Mouse (Mus musculus): Measurements from ENCODE around the gene Aamp.

Gene Aamp

DNA sequence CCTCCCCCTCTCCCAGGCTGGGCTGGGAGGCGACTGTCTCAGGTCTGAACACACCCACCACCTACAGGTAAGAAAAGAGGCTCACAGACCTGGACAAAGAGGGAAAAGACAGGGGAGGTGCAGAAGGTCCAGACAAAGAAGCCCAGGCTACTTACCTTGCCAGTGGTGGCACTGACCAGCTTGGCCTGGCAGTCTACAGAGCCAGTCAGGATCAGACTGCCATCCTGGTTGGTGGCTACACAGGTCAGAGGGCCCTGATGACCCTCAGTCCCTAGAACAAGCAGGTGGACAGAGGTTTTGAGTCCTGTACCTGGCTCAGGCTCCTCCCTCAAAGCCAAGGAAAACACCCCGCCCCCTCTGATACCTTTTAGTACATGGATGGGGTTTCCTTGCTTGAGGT lies 3.2 kb downstream of the Aamp start:
- no peak for DNase-seq

DNA sequence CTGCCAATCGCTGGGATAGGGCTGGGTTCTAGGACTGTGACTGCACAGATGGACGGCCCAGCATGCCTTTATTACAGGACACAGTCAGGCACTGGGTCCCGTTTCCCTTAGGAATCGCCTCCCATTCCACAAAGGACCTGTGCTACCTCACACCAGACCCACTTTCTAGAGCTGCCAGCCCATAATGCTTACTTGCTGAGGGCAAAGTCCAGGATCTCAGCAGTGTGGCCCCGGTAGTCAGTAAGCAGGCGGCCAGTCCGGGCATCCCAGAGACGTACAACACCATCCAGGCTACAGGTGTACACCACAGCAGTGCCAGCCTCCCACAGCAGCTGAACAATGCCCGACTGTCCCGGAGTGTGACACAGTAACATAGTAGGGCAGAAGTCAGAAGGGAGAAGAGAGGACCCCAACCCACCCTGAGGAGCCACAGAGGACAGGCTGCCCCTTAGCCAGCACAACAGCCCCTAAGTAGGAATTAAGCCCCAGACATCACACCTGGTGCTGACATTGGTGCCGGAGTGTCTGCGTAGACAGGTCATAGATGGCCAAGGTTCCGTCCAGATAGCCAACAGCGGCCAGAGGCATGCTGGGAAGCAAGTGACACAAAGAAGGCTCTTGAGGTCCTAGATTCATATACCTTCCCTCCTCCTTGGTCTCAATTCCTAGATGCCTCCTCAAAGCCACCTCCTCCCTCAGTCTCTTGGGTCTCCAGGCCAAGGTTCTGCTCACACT lies 3.8 kb downstream of the Aamp start:
- no peak for DNase-seq

DNA sequence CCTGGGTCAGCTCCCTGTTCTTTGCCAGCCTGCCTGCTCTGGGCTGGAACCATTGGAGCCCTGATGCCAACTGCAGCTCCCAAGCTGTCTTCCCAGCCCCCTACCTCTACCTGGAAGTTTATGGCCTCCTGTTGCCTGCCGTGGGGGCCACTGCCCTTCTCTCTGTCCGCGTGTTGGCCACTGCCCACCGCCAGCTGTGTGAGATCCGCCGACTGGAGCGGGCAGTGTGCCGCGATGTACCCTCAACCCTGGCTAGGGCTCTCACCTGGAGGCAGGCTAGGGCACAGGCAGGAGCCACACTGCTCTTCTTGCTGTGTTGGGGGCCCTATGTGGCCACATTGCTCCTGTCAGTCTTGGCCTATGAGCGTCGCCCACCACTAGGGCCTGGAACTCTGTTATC lies 5.5 kb downstream of the Aamp start:
- DNase-seq: no peak

DNA sequence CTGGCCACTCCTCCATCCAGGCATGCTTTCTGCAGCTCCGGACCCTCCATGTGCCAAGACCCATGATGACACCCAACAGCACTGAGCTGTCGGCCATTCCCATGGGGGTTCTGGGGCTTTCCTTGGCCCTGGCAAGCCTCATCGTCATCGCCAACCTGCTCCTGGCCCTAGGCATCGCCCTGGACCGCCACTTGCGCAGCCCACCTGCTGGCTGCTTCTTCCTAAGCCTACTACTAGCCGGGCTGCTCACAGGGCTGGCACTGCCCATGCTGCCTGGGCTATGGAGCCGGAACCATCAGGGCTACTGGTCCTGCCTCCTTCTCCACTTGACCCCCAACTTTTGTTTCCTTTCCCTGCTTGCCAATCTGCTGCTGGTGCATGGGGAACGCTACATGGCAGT lies 6.0 kb downstream of the Aamp start, which contains the start of gene Gpbar1:
Gpbar1 (plus strand) TSS at position 13 of the 400 bp plus-strand sequence.
- no peak for DNase-seq

- no peak for DNase-seq
Measured at GRCm38 (mm10) chr1:74277883-74278537, 6.5 kb downstream of the Aamp start.

DNA sequence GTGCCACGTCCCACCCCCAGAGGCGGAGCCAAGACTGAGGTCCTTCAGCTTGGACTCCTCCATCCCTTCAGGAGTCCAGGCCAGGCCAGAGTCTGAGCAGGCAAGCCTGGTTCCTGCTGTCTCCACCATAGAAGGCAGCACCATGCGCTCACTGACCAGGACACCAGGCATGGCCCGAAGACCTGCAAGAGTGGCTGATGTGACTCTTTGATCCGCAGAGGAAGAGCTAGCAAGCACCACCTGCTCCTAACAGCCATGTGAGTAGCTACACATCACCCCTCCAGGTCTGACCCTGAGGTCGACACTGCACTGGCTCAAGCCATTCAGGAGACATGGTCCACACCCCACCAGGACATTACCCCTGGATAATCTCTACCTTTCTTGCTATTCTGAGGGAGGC lies 7.5 kb downstream of the Aamp start:
- DNase-seq: no peak

GRCm38 (mm10) chr1:74275015-74275414 lies 9.5 kb downstream of the Aamp start:
- no peak for DNase-seq

- DNase-seq: no peak
Measured at GRCm38 (mm10) chr1:74271659-74272058, 12.9 kb downstream of the Aamp start.

DNA sequence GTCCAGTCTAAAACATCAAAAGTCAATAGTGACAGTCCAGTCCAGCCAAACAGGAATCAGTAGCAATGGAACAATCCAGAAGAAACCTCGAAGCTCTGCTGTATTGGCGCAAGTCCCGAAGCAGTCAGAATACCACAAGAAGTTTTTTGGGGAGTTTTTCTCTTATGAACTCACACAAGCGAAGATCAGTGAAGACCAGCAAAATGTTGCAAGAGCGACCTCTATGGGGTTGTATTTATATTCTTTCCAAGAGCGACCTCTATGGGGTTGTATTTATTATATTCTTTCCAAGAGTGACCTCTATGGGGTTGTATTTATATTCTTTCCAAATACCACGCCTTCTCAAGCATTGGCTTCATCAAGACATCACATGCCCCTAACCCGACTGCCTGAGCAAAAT lies 15.8 kb downstream of the Aamp start:
- DNase-seq: no peak

DNA sequence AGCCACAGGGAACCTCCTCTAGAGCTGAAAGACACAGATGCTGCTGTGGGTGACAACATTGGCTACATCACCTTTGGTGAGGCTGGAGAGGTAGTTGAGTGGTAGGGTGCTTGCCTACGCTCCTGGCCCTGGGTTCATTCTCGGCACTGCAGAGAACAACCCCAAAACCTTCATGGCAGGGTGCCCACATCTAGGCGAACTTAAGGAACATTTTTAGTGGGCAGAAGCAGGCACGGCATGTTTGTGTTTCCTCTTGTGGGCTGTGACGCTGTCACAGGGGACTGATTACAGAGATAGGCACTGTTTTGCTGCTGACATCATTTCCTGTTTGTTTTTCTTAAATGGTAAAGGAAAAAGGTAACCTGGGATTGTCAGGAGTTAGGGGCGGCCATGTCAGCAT lies 22.0 kb downstream of the Aamp start:
- DNase-seq: no peak

- DNase-seq: no peak
Measured at GRCm38 (mm10) chr1:74256782-74257181, 27.8 kb downstream of the Aamp start.

DNA sequence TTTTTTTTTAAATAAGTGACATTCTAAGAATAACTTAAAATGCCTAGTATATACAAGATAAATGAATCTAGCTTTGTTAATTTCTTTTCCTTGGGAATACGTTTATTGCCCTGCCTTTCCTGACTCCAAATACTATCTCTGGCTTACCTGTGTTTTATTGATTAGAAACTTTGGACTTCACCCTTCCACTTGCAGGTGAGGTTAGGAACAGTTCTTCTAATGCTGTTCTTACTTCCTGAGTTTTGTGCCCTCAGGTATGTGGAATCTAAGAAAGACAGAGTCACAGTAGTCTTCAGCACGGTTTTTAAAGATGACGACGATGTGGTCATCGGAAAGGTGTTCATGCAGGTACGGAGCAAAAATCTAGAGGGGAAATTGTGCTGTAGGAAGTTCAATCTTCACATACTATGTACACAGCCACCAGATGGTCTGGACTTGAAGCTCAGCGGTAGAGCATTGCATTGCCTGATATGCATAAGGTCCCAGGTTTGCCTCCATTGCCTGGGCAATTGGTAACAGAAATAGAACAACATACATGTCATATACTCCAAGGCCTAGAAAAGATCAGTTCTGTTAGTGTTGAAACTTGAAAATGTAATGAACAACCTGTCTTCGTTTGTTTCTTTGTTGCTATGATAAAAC lies 28.7 kb downstream of the Aamp start:
- DNase-seq: no peak

GRCm38 (mm10) chr1:74250096-74250495 lies 34.4 kb downstream of the Aamp start:
- DNase-seq: no peak

DNA sequence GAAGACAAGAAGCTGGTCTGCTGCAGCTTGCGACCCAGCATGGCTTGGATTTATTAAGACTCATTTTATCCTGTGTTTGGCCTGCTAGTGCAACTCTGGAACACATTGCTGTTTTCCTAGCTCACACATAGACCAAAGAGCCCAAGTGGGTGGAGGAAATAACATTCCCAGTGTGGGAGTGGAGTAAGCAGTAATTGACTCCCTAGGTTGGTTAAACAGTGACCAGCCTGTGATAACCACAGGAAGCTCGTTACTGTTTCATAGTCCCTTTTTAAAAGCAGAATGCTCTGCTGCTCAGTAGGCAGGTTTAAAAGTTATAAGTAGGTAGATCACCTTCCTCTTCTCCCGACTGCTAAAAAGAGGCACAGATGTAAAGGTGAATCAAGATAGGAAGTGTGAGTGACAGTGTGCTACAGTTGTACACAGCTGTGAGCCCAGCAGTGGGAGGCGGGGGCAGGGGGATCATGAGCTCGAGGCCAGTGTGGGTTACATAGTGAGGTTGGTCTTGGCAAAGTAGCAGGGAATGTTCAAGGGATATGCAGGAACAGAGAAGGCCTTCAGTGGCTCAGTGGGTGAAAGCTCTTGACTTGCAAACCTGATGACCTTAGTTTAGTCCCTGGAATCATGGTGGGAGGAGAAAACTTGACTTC lies 35.1 kb downstream of the Aamp start:
- peak; percentile 17 to 39 for DNase-seq

GRCm38 (mm10) chr1:74248799-74249198 lies 35.7 kb downstream of the Aamp start:
- DNase-seq: peak; percentile 33 to 52

GRCm38 (mm10) chr1:74245525-74245924 lies 39.0 kb downstream of the Aamp start:
- no peak for DNase-seq

- DNase-seq: no peak
Measured at GRCm38 (mm10) chr1:74240832-74241231, 43.7 kb downstream of the Aamp start.

- DNase-seq: no peak
Measured at GRCm38 (mm10) chr1:74240311-74240710, 44.2 kb downstream of the Aamp start.

GRCm38 (mm10) chr1:74239618-74240017 lies 44.9 kb downstream of the Aamp start:
- DNase-seq: peak; percentile 13 to 21

DNA sequence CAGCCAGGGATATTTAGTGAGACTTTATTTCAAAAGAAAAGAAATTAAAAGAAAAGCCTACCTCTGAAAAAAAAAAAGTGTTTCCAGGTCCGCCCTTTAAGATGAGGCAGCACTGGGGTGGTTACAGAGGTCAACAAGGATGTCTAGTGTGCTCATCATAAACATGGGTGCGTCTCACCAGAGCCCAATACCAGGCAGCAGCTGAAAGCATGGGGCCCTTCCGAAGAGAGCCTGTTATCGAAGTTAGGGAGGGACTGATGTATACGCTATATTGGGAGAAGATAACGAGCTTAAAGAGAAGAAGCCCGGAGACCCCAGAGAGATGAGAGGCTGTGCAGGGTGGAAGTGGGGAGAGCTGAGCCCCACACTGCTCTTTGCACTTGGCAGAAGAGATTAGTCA lies 45.4 kb downstream of the Aamp start:
- DNase-seq: no peak

- DNase-seq: no peak
Measured at GRCm38 (mm10) chr1:74238136-74238535, 46.4 kb downstream of the Aamp start.

DNA sequence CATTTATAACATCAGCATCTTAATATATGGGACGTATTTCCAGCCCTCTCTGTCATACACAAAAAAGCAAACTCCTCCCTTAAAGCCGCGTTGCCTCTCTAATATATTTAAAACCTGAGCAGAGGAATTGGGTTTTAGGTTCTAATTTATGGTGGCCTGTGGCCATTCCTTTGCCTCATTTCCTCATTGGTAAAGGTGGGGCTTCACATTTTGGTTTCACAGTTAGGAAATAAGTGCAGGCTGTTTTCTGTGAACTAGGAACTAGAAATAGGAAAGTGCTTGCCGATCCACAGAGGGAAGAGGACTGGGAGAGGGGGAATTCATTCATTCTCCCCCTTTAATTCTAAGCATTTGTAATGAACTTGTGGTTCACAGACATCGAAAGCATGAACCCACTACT lies 46.9 kb downstream of the Aamp start:
- no peak for DNase-seq

DNA sequence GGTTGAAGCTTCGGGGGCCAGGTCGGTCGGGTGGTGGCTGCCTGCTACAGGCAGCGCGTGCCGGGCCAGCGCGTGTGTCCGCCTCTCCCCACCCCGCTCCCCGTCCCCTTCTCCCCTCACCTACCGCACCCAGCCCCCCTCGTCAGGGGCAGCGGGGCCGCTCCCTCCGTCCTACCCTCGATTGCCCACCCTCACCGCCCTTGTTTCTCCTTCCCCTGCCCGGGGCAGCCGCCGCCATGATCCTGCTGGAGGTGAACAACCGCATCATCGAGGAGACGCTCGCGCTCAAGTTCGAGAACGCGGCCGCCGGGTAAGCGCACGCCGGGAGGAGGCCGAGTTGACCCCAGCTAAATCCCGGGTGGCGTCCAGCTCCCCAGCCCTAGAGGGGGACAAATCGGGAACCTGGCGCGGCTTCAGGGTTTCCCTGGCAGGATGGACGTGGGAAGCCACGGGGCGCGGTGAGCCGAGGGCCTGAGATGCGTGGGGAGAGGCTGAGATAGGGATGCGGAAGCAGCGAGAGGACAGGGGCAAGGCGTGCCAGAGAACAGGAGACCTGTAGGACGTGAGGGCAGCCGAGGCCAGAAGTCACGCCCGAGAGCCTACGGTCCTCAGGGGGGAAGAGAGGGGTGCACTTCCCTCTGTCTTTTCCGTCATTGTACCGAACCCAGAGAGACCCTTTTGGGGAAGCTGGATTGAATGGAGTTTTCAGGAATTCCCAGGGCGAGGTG lies 47.8 kb downstream of the Aamp start:
- DNase-seq: peak in 1 of 2 experiments; percentile 50

All from thymus, postnatal 36 days (tissue).